Mouse (Mus musculus) forebrain, embryonic 13.5 days (tissue): ENCODE measurements around the gene Med4. TPM values are rescaled to one million over a fixed set of nuclear protein-coding genes. Genes with fewer than 3 reads are reported as not detected.

ENCODE experiments used
- ATAC-seq: fragments of 200-750 bp; cut with Nextera tagmentation; 2 replicates; pipeline ENCODE4 v1.8.0; 2017
- H3K27ac ChIP-seq: fragments of 300-500 bp; sonication (generic); 2 replicates; pipeline ENCODE4 v1.5.1; 2015; ENCODE audit warnings: inconsistent platforms, mild to moderate bottlenecking, moderate library complexity
- H3K27me3 ChIP-seq: fragments of 300-500 bp; sonication (generic); 2 replicates; pipeline ENCODE4 v1.6.1; 2015; ENCODE audit warnings: mild to moderate bottlenecking, inconsistent platforms
- H3K36me3 ChIP-seq: fragments of 300-500 bp; sonication (generic); 2 replicates; pipeline ENCODE4 v1.6.1; 2015; ENCODE audit warnings: mild to moderate bottlenecking, inconsistent platforms; ENCODE audit not compliant: poor library complexity, severe bottlenecking
- H3K4me1 ChIP-seq: fragments of 300-500 bp; sonication (generic); 2 replicates; pipeline ENCODE4 v1.6.1; 2015; ENCODE audit warnings: inconsistent platforms
- H3K4me2 ChIP-seq: fragments of 300-500 bp; sonication (generic); 2 replicates; pipeline ENCODE4 v1.6.1; 2015; ENCODE audit warnings: inconsistent platforms, mild to moderate bottlenecking, moderate library complexity
- H3K4me3 ChIP-seq: fragments of 300-500 bp; sonication (generic); 2 replicates; pipeline ENCODE4 v1.5.1; 2015; ENCODE audit warnings: mild to moderate bottlenecking, inconsistent platforms
- H3K9ac ChIP-seq: fragments of 300-500 bp; sonication (generic); 2 replicates; pipeline ENCODE4 v1.6.1; 2015; ENCODE audit warnings: mild to moderate bottlenecking, inconsistent platforms
- H3K9me3 ChIP-seq: fragments of 300-500 bp; sonication (generic); replicated peaks from 2 replicates; pipeline ENCODE4 v1.6.1; 2016; ENCODE audit warnings: inconsistent platforms
- whole genome bisulfite sequencing: fragments of 180-500 bp; shearing (Covaris S2); methylation state at CpG from one replicate; pipeline ENCODE4 v1.1.7; 2015; 5-methylcytosine and 5-hydroxymethylcytosine counted together
- polyA plus RNA-seq: library from polyadenylated mRNA; unstranded; fragments of >200 nt; fragmentation: Nextera tagmentation; extraction: Ambion mirVana; gene quantifications from 2 replicates; pipeline ENCODE4 v1.2.1, GENCODE M21; 2015

Med4 gene
- polyA plus RNA-seq, 1 experiment from 2014 or later = 112 TPM

DNA sequence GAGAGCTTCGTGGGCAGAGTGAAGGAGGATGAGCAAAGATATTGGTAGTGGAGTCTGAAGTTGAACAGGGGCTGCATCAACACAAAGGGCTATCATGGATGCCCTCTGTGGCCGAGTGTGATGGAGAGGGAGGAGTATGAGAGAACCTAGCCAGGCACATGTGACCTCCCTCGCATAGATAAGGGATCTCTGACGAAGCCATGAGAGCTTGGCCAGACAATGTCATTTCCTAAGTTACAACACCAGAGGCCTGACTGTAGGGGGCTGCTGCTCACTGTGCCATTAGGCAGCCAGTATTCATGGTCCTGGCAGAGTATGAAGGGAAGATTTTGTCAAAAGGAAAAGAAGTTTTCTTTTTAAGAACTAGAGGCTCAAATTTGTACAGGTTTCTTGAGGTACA lies 37.2 kb downstream of the Med4 start:
- no peak for ATAC-seq
- H3K4me1 ChIP-seq = peaks cover 5% of the 10 kb centered on the region; the same call in 1 of the 2 replicates
- H3K27me3 ChIP-seq = no peaks in the 10 kb centered on the region
- no peak overlapping the region for H3K27ac ChIP-seq
- no peak overlapping the region for H3K4me2 ChIP-seq
- H3K4me3 ChIP-seq = no peak overlapping the region
- H3K9ac ChIP-seq = no peak overlapping the region
- no peaks in the 10 kb centered on the region for H3K9me3 ChIP-seq
- 67% methylated on average over 4 of the region's 4 CpGs for WGBS
- no peaks in the 10 kb centered on the region for H3K36me3 ChIP-seq

DNA sequence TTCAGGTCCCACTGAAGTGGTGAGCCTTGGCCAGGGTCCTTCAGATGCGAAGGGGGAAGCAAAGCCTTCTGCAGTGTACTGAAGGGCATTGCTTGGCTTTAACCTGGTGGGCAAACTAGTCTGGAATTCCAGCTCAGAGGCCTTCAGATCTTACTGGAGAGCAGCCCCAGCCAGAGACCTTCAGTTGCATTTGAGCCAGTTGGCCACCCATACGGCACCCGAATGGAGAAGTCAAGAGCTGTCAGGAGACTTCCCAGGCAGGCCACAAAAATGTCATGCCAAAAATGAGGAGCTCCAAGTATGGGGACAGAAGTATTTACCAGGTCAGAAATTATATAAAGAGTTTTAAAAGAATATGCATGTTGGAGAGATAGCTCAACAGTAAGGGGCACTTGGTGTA lies 38.2 kb downstream of the Med4 start, which contains the start of gene Nudt15:
Nudt15 (minus strand) TSS at position 192 of the 400 bp plus-strand sequence.
- 92% methylated on average over 3 of the region's 3 CpGs for WGBS
- H3K27me3 ChIP-seq = no peaks in the 10 kb centered on the region
- ATAC-seq = no peak
- no peak within 1 kb of the TSS for H3K4me3 ChIP-seq
- no peak within 1 kb of the TSS for H3K9ac ChIP-seq
- H3K4me2 ChIP-seq = no peak within 1 kb of the TSS
- peaks cover 8% of the 10 kb centered on the region; the same call in 1 of the 2 replicates for H3K4me1 ChIP-seq
- no peaks in the 10 kb centered on the region for H3K36me3 ChIP-seq
- H3K27ac ChIP-seq = no peak within 1 kb of the TSS
- H3K9me3 ChIP-seq = no peaks in the 10 kb centered on the region

DNA sequence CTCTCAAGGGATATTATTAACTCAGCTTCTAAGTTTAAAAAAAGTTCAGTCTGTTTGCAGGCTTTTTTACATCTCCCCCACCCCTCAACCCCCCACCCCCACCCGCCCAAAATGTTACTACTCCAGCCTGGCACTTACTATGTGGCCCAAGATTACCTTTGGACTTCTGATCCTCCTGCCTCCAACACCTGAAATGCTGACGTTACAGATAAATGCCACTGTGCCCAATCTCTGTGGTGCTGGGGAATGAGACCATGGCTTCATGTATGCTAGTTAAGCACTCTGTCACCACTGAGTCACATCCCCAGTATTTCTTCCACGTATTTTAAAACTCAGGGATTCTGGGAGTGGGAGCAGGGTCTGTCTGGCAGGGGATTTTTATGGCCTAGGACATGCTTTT lies 40.5 kb downstream of the Med4 start:
- peak overlapping the region; percentile 32; the same call in 1 of the 2 replicates for H3K9ac ChIP-seq
- WGBS = 48% methylated on average over 3 of the region's 3 CpGs
- peaks cover 14% of the 10 kb centered on the region for H3K4me1 ChIP-seq
- no peaks in the 10 kb centered on the region for H3K36me3 ChIP-seq
- no peak overlapping the region for H3K27ac ChIP-seq
- H3K4me3 ChIP-seq = no peak overlapping the region
- H3K27me3 ChIP-seq = no peaks in the 10 kb centered on the region
- ATAC-seq = no peak
- no peak overlapping the region for H3K4me2 ChIP-seq
- no peaks in the 10 kb centered on the region for H3K9me3 ChIP-seq

DNA sequence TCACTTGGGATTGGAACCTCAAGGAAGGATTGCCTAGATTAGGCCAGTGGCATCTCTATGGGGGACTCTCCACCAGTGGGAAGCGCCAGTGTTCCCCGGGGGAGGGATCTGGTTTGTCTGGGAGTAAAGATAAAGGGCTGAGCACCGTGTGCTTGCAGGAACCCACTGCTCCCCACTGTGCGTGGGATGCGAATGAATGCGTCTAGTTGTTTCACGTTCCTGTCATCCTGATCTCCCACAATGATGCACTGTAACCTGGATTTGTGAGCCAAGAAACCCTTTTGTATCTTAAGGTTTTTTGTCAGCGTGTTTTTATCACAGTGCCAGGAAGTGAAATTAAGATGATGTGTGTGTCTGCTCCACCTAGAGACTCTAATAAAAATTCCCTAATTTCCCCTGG lies 40.9 kb downstream of the Med4 start:
- peaks cover 14% of the 10 kb centered on the region for H3K4me1 ChIP-seq
- H3K27me3 ChIP-seq = no peaks in the 10 kb centered on the region
- no peak for ATAC-seq
- no peaks in the 10 kb centered on the region for H3K9me3 ChIP-seq
- peak overlapping the region; percentile 32; the same call in 1 of the 2 replicates for H3K9ac ChIP-seq
- H3K27ac ChIP-seq = no peak overlapping the region
- no peak overlapping the region for H3K4me2 ChIP-seq
- H3K4me3 ChIP-seq = no peak overlapping the region
- WGBS = 36% methylated on average over 8 of the region's 8 CpGs
- H3K36me3 ChIP-seq = no peaks in the 10 kb centered on the region

DNA sequence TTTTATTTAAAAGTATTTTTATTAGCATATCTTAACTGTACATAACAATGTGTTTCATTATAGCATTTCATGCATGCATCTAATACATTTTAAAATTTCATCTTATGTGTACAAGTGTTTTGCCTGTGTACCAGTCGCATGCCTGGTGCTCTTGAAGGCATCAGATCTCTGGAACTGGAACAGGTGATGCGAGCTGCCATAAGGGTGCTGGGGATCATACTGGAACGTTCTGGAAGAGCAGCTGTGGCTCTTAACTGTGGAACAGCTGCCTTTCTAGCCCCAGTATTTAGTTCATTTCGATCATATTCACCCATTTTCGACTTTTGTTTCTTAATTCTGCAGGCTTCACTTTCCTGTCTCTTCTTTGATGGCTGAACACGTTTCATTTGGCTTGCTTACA lies 41.3 kb downstream of the Med4 start:
- Histone ChIP-seq H3K4me3 (no peak overlapping the region), H3K27ac (no peak overlapping the region), H3K4me2 (no peak overlapping the region), H3K9me3 (no peaks in the 10 kb centered on the region), H3K4me1 (peaks cover 14% of the 10 kb centered on the region), H3K36me3 (peaks cover 3% of the 10 kb centered on the region), H3K27me3 (no peaks in the 10 kb centered on the region), H3K9ac (no peak overlapping the region)
- no peak for ATAC-seq
- WGBS = 82% methylated on average over 6 of the region's 6 CpGs

DNA sequence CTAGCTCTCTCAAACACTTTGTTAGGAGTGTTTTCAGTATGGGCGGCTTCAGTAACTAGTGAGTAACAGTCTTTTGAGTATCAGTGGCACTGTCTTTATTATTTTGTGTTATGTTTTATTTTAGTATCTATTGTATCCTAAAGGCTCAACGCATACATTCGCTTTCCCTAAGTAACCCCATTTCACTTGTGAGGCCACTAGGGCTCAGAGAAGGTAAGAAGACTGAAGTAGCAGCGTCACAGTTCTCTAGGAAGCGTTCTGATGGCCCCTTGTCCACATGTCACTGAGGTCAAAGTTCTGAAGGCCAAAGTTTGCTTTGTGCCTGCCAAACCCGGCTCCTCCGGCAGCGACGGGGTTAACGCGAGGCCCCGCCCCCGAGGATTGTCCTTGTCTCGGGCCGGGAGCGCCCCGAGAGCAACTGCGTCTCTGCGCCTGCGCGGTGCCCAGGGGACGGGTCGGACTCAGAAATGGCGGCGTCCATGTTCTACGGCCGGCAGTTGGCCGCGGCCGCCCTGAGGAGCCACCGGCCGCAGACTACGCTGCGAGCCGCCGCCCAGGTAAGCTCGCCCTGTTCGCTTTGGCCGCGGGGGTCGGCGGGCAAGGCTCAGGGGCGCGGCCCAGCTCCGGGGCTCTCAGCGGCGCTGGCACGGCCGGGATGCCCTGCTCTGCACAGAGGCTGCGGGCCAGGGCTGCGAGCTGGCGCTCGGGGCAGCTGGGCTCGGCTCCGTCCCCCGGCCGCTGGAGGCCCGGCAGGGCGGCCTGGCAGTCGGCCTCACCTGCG lies 42.7 kb downstream of the Med4 start:
- peak overlapping the region; percentile 80 for H3K4me2 ChIP-seq
- peaks cover 9% of the 10 kb centered on the region for H3K36me3 ChIP-seq
- H3K27ac ChIP-seq = peak overlapping the region; percentile 64; the same call in 1 of the 2 replicates
- no peaks in the 10 kb centered on the region for H3K9me3 ChIP-seq
- H3K9ac ChIP-seq = peak overlapping the region; percentile 92
- no peaks in the 10 kb centered on the region for H3K27me3 ChIP-seq
- WGBS = 4% methylated on average over 61 of the region's 61 CpGs
- peaks cover 14% of the 10 kb centered on the region for H3K4me1 ChIP-seq
- H3K4me3 ChIP-seq = peak overlapping the region; percentile 85
- peak; percentile 97 for ATAC-seq

DNA sequence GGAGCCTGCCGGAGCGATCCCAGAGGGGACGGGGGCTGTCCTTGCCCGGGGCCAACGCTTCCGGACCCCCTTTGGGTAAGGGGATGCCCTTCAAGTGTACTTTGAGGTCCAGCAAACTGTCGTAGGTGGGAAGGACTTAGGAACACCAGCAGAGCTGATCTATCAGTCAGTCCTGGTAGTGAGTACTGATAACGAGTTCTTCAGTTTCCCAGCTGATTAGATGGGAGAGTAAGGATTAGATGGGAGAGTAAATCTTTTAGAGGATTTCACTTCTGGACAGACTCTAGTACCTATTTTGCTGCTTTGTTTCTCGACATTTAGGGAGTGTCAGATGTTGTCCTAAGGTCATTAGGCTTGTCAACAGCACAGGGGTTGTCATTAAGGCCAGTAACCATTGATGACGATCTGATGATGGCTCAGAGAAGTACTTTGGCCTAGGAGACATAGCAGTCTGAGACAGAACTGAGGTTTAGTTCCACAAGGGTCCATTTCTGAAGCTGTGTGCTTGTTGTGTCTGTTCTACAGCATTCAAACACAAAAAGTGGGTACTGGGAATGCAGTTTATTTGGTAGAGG lies 43.4 kb downstream of the Med4 start:
- Histone ChIP-seq H3K4me2 (peak overlapping the region; percentile 80), H3K9me3 (no peaks in the 10 kb centered on the region), H3K36me3 (peaks cover 10% of the 10 kb centered on the region), H3K9ac (peak overlapping the region; percentile 92), H3K4me1 (peaks cover 14% of the 10 kb centered on the region), H3K27me3 (no peaks in the 10 kb centered on the region), H3K4me3 (peak overlapping the region; percentile 85), H3K27ac (peak overlapping the region; percentile 64; the same call in 1 of the 2 replicates)
- peak; percentile 11 for ATAC-seq
- WGBS = 2% methylated on average over 10 of the region's 10 CpGs

Other genes starting within 250 kb of the Med4 start
- 18.8 and 21.5 TPM in 2 replicates for gene Rb1, start 184.2 kb upstream of the Med4 start, polyA plus RNA-seq
- gene Itm2b, start 124.7 kb upstream of the Med4 start, polyA plus RNA-seq = 450 and 508 TPM in 2 replicates
- 103 and 110 TPM in 2 replicates for gene Sucla2, start 15.3 kb downstream of the Med4 start, polyA plus RNA-seq
- 7.9 and 10.0 TPM in 2 replicates for gene Nudt15, start 38.2 kb downstream of the Med4 start, polyA plus RNA-seq
- not detected in 2 replicates for gene Gm21750, start 151.2 kb downstream of the Med4 start, polyA plus RNA-seq